Mouse (Mus musculus): ENCODE results near the gene Ptprg. TPM values are rescaled to one million over a fixed set of nuclear protein-coding genes. Genes with fewer than 3 reads are reported as not detected.
A peak's percentile ranks its signal among the peaks of the same experiment; 100 is the strongest.

Ptprg gene
- polyA plus RNA-seq, 1 experiment from 2014 or later: 38.5 TPM

GRCm38 (mm10) chr14:12082131-12082921 lies 529.0 kb downstream of the Ptprg start:
- WGBS: 34% methylated on average over 6 of the region's 6 CpGs
- no peak overlapping the region for H3K27ac ChIP-seq (ENCODE audit: low read depth, low read length)
- H3K9me3 ChIP-seq (ENCODE audit: control insufficient read depth, low read length): no peaks in the 10 kb centered on the region
- H3K9ac ChIP-seq (ENCODE audit: low read depth, low read length): no peak overlapping the region; the same call in 1 of the 2 replicates
- no peaks in the 10 kb centered on the region for H3K36me3 ChIP-seq (ENCODE audit: control insufficient read depth, insufficient read depth, low read length)
- H3K27me3 ChIP-seq (replicated peaks; ENCODE audit: control insufficient read depth, insufficient read depth, low read length): no peaks in the 10 kb centered on the region
- H3K4me3 ChIP-seq (ENCODE audit: low read length): no peak overlapping the region
- ATAC-seq: no peak
- H3K4me2 ChIP-seq (ENCODE audit: low read length): no peak overlapping the region
- peaks cover 10% of the 10 kb centered on the region; the same call in 1 of the 2 replicates for H3K4me1 ChIP-seq (ENCODE audit: control insufficient read depth, insufficient read depth, low read depth, low read length)

GRCm38 (mm10) chr14:12084076-12084475 lies 530.7 kb downstream of the Ptprg start:
- 75% methylated on average over 4 of the region's 4 CpGs for WGBS
- ATAC-seq: no peak

GRCm38 (mm10) chr14:12085078-12085477 lies 531.7 kb downstream of the Ptprg start:
- Histone ChIP-seq H3K27ac (ENCODE audit: low read depth, low read length) (no peak overlapping the region), H3K9me3 (ENCODE audit: control insufficient read depth, low read length) (no peaks in the 10 kb centered on the region), H3K4me1 (ENCODE audit: control insufficient read depth, insufficient read depth, low read depth, low read length) (peaks cover 7% of the 10 kb centered on the region; the same call in 1 of the 2 replicates), H3K36me3 (ENCODE audit: control insufficient read depth, insufficient read depth, low read length) (no peaks in the 10 kb centered on the region), H3K9ac (ENCODE audit: low read depth, low read length) (no peak overlapping the region), H3K4me3 (ENCODE audit: low read length) (no peak overlapping the region), H3K4me2 (ENCODE audit: low read length) (no peak overlapping the region), H3K27me3 (replicated peaks; ENCODE audit: control insufficient read depth, insufficient read depth, low read length) (no peaks in the 10 kb centered on the region)
- no peak for ATAC-seq
- WGBS: 78% methylated on average over 4 of the region's 4 CpGs

More at GRCm38 (mm10) chr14:12084076-12084475, 530.7 kb downstream of the Ptprg start:
- Histone ChIP-seq H3K4me2 (ENCODE audit: low read length) (no peak overlapping the region), H3K4me3 (ENCODE audit: low read length) (no peak overlapping the region), H3K9me3 (ENCODE audit: control insufficient read depth, low read length) (no peaks in the 10 kb centered on the region), H3K9ac (ENCODE audit: low read depth, low read length) (no peak overlapping the region), H3K27ac (ENCODE audit: low read depth, low read length) (no peak overlapping the region), H3K27me3 (replicated peaks; ENCODE audit: control insufficient read depth, insufficient read depth, low read length) (no peaks in the 10 kb centered on the region), H3K36me3 (ENCODE audit: control insufficient read depth, insufficient read depth, low read length) (no peaks in the 10 kb centered on the region), H3K4me1 (ENCODE audit: control insufficient read depth, insufficient read depth, low read depth, low read length) (peaks cover 10% of the 10 kb centered on the region; the same call in 1 of the 2 replicates)

- 47% methylated on average over 5 of the region's 5 CpGs for WGBS
- H3K36me3 ChIP-seq (ENCODE audit: control insufficient read depth, insufficient read depth, low read length): no peaks in the 10 kb centered on the region
- no peak overlapping the region for H3K9ac ChIP-seq (ENCODE audit: low read depth, low read length)
- H3K4me2 ChIP-seq (ENCODE audit: low read length): no peak overlapping the region
- H3K27me3 ChIP-seq (replicated peaks; ENCODE audit: control insufficient read depth, insufficient read depth, low read length): no peaks in the 10 kb centered on the region
- ATAC-seq: no peak
- peak overlapping the region; percentile 20; the same call in 1 of the 2 replicates for H3K27ac ChIP-seq (ENCODE audit: low read depth, low read length)
- H3K9me3 ChIP-seq (ENCODE audit: control insufficient read depth, low read length): no peaks in the 10 kb centered on the region
- no peak overlapping the region for H3K4me3 ChIP-seq (ENCODE audit: low read length)
- peaks cover 7% of the 10 kb centered on the region; the same call in 1 of the 2 replicates for H3K4me1 ChIP-seq (ENCODE audit: control insufficient read depth, insufficient read depth, low read depth, low read length)
Measured at GRCm38 (mm10) chr14:12086167-12086566, 532.8 kb downstream of the Ptprg start.

GRCm38 (mm10) chr14:12089954-12090353 lies 536.6 kb downstream of the Ptprg start:
- H3K4me3 ChIP-seq (ENCODE audit: low read length): no peak overlapping the region
- H3K9ac ChIP-seq (ENCODE audit: low read depth, low read length): no peak overlapping the region
- no peaks in the 10 kb centered on the region for H3K36me3 ChIP-seq (ENCODE audit: control insufficient read depth, insufficient read depth, low read length)
- no peaks in the 10 kb centered on the region for H3K9me3 ChIP-seq (ENCODE audit: control insufficient read depth, low read length)
- ATAC-seq: no peak
- no peaks in the 10 kb centered on the region for H3K27me3 ChIP-seq (replicated peaks; ENCODE audit: control insufficient read depth, insufficient read depth, low read length)
- H3K27ac ChIP-seq (ENCODE audit: low read depth, low read length): no peak overlapping the region
- no peak overlapping the region for H3K4me2 ChIP-seq (ENCODE audit: low read length)
- H3K4me1 ChIP-seq (ENCODE audit: control insufficient read depth, insufficient read depth, low read depth, low read length): no peaks in the 10 kb centered on the region

- no peak for ATAC-seq
- WGBS: 68% methylated on average over 3 of the region's 3 CpGs
- no peak overlapping the region for H3K9ac ChIP-seq (ENCODE audit: low read depth, low read length)
Measured at GRCm38 (mm10) chr14:12091730-12092129, 538.4 kb downstream of the Ptprg start.

GRCm38 (mm10) chr14:12099390-12100333 lies 546.3 kb downstream of the Ptprg start:
- WGBS: 73% methylated on average over 12 of the region's 12 CpGs
- ATAC-seq: no peak
- H3K9ac ChIP-seq (ENCODE audit: low read depth, low read length): no peak overlapping the region
- H3K9me3 ChIP-seq (ENCODE audit: control insufficient read depth, low read length): no peaks in the 10 kb centered on the region
- no peaks in the 10 kb centered on the region for H3K27me3 ChIP-seq (replicated peaks; ENCODE audit: control insufficient read depth, insufficient read depth, low read length)
- H3K36me3 ChIP-seq (ENCODE audit: control insufficient read depth, insufficient read depth, low read length): no peaks in the 10 kb centered on the region
- H3K4me3 ChIP-seq (ENCODE audit: low read length): no peak overlapping the region
- H3K27ac ChIP-seq (ENCODE audit: low read depth, low read length): no peak overlapping the region
- H3K4me2 ChIP-seq (ENCODE audit: low read length): no peak overlapping the region
- no peaks in the 10 kb centered on the region for H3K4me1 ChIP-seq (ENCODE audit: control insufficient read depth, insufficient read depth, low read depth, low read length)

More at GRCm38 (mm10) chr14:12091730-12092129, 538.4 kb downstream of the Ptprg start:
- Histone ChIP-seq H3K9me3 (ENCODE audit: control insufficient read depth, low read length) (no peaks in the 10 kb centered on the region), H3K4me1 (ENCODE audit: control insufficient read depth, insufficient read depth, low read depth, low read length) (no peaks in the 10 kb centered on the region), H3K4me3 (ENCODE audit: low read length) (no peak overlapping the region), H3K27me3 (replicated peaks; ENCODE audit: control insufficient read depth, insufficient read depth, low read length) (no peaks in the 10 kb centered on the region), H3K27ac (ENCODE audit: low read depth, low read length) (no peak overlapping the region), H3K36me3 (ENCODE audit: control insufficient read depth, insufficient read depth, low read length) (no peaks in the 10 kb centered on the region), H3K4me2 (ENCODE audit: low read length) (no peak overlapping the region)

- Histone ChIP-seq H3K9ac (ENCODE audit: low read depth, low read length) (no peak overlapping the region), H3K4me1 (ENCODE audit: control insufficient read depth, insufficient read depth, low read depth, low read length) (no peaks in the 10 kb centered on the region), H3K9me3 (ENCODE audit: control insufficient read depth, low read length) (no peaks in the 10 kb centered on the region), H3K4me3 (ENCODE audit: low read length) (no peak overlapping the region), H3K27me3 (replicated peaks; ENCODE audit: control insufficient read depth, insufficient read depth, low read length) (no peaks in the 10 kb centered on the region), H3K36me3 (ENCODE audit: control insufficient read depth, insufficient read depth, low read length) (no peaks in the 10 kb centered on the region), H3K4me2 (ENCODE audit: low read length) (no peak overlapping the region), H3K27ac (ENCODE audit: low read depth, low read length) (no peak overlapping the region)
- 66% methylated on average over 11 of the region's 11 CpGs for WGBS
- no peak for ATAC-seq
Measured at GRCm38 (mm10) chr14:12102389-12103325, 549.3 kb downstream of the Ptprg start.
